Mouse (Mus musculus): ENCODE results near the gene Itfg1.
A peak's percentile ranks its signal among the peaks of the same experiment; 100 is the strongest.
"Not testable (repeated sequence)": the region's sequence is repeated elsewhere in the genome, so short reads cannot be mapped to it uniquely, and the experiment has no call there.

Itfg1 gene

DNA sequence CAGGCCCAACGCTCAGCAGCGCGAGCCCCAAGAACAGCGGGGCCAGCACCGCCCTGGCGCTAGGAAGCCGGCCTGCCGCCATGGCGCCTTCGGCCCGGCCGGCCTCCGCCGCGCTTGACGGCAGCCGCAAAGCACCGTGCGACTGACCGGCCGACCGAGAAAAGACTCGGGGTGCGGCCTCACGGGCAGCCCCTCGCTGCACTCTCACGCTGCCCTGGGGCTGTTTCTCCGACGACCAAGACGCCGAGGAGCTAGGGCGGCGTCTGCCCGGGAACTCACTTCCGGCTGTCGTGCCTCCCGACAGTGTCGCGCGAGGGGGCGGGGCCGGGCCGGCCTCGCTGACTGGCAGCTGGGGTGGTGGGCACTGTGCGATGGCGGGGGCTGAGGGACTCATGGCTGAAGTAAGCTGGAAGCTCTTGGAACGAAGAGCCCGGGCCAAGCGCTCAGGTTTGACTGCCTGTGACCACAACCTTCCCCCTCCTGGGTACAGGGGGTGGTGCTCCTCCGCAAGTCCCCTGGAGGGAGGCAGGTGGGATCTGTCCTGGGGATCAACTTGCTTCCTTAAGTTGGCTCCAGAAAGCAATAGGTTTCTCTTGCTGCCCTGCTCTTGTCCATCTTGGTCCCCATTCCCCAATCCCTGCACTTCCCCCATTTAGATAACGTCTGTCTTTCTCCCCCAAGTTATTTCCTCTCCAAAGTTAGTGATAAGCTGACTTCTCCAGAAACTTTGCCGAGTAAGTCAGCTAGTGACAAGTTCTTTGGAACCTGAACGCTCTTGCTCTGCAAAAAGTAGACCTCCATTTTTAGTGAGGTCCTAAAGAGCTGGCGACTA is at the start of gene Itfg1, which contains the start of gene Phkb:
Gene Itfg1 (minus strand): TSS at position 265 of the 832 bp plus-strand sequence.
Gene Phkb (plus strand): TSS at position 303 of the 832 bp plus-strand sequence.
- H3K4me1 ChIP-seq (replicated peaks; ENCODE audit: low read depth, low read length) = peaks cover 20% of the 10 kb centered on the region
- TF ChIP-seq POU5F1 (IDR thresholded peaks at IDR 0.05; ENCODE audit: borderline replicate concordance, low read length) = no peak
- TF ChIP-seq CTCF (conservative IDR thresholded peaks at IDR 0.05; ENCODE audit: low read length) = no peak
- no peak for TF ChIP-seq NANOG (IDR thresholded peaks at IDR 0.05; ENCODE audit: borderline replicate concordance, low read length)
- H3K9me3 ChIP-seq (ENCODE audit: low read length) = no peaks in the 10 kb centered on the region
- no peaks in the 10 kb centered on the region for H3K27me3 ChIP-seq (ENCODE audit: insufficient read depth, low read length)
- peak within 1 kb of the TSS; percentile 93 for H3K4me3 ChIP-seq (replicated peaks; ENCODE audit: low read length)
- H3K36me3 ChIP-seq (ENCODE audit: insufficient read depth, low read length) = peaks cover 15% of the 10 kb centered on the region

DNA sequence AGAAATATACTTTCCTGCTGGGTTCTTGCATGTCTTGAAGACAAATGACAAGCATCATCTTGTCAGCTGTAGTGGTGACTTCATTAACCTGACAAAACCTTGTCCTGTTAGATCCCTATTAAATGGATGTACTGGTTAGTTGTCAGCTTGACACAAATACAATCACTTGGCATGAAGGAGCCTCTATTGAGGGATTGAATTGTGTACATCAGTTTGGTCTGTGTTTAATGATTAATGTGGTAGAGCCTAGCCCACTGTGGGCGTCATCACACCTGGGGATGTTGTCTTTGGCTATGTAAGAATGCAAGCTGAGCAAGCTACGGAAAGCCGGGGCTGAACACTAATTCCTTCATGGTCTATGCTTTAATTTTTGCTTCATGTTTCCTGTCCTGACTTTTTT is 44.1 kb upstream of the Itfg1 start:
- Histone ChIP-seq H3K9me3 (ENCODE audit: low read length) (no peaks in the 10 kb centered on the region), H3K4me1 (replicated peaks; ENCODE audit: low read depth, low read length) (no peaks in the 10 kb centered on the region), H3K4me3 (replicated peaks; ENCODE audit: low read length) (no peak overlapping the region), H3K36me3 (ENCODE audit: insufficient read depth, low read length) (peaks cover 22% of the 10 kb centered on the region), H3K27me3 (ENCODE audit: insufficient read depth, low read length) (no peaks in the 10 kb centered on the region)
- TF ChIP-seq CTCF (conservative IDR thresholded peaks at IDR 0.05; ENCODE audit: low read length) (no peak), POU5F1 (IDR thresholded peaks at IDR 0.05; ENCODE audit: borderline replicate concordance, low read length) (no peak), NANOG (IDR thresholded peaks at IDR 0.05; ENCODE audit: borderline replicate concordance, low read length) (no peak)

DNA sequence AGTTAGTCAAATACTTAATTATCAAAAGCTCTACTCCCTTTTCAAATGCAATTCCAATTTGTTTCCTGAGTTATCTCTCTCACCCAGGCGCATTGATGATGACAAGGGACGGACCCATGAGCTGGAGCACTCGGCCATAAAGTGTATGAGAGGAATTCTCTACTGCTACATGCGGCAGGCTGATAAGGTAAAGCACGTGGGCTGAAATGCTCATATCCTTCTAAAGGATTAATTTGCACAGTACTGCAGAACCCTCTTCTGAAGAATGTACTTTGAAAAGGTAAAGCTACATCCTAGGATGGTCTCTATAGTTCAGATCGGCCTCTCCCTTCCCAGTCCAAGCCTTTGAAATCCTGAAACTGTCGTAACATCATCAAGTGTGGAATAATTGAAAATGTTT is 38.9 kb upstream of the Itfg1 start:
- Histone ChIP-seq H3K4me1 (replicated peaks; ENCODE audit: low read depth, low read length) (no peaks in the 10 kb centered on the region), H3K4me3 (replicated peaks; ENCODE audit: low read length) (no peak overlapping the region), H3K27me3 (ENCODE audit: insufficient read depth, low read length) (no peaks in the 10 kb centered on the region), H3K36me3 (ENCODE audit: insufficient read depth, low read length) (peaks cover 27% of the 10 kb centered on the region), H3K9me3 (ENCODE audit: low read length) (no peaks in the 10 kb centered on the region)
- no peak for TF ChIP-seq POU5F1 (IDR thresholded peaks at IDR 0.05; ENCODE audit: borderline replicate concordance, low read length)
- no peak for TF ChIP-seq NANOG (IDR thresholded peaks at IDR 0.05; ENCODE audit: borderline replicate concordance, low read length)
- no peak for TF ChIP-seq CTCF (conservative IDR thresholded peaks at IDR 0.05; ENCODE audit: low read length)

DNA sequence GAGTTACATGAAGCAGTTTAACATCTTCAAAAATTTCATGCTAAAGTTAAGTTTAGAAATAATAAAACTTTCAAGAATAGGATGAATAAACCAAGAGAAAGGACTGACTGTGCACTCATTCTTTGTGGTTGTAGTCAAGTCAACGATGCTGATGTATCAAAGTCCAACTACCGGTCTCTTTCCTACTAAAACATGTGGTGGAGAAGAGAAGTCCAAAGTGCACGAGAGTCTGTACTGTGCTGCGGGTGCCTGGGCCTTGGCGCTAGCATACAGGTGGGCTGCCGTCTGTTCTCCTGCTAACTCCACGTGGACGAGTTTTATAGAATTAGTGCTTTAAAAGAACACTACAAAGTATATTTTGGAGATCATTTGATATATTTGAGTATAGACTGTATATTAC is 37.3 kb upstream of the Itfg1 start:
- Histone ChIP-seq H3K36me3 (ENCODE audit: insufficient read depth, low read length) (peaks cover 27% of the 10 kb centered on the region), H3K4me1 (replicated peaks; ENCODE audit: low read depth, low read length) (peaks cover 6% of the 10 kb centered on the region), H3K9me3 (ENCODE audit: low read length) (no peaks in the 10 kb centered on the region), H3K27me3 (ENCODE audit: insufficient read depth, low read length) (no peaks in the 10 kb centered on the region), H3K4me3 (replicated peaks; ENCODE audit: low read length) (no peak overlapping the region)
- TF ChIP-seq CTCF (conservative IDR thresholded peaks at IDR 0.05; ENCODE audit: low read length) = no peak
- TF ChIP-seq NANOG (IDR thresholded peaks at IDR 0.05; ENCODE audit: borderline replicate concordance, low read length) = no peak
- no peak for TF ChIP-seq POU5F1 (IDR thresholded peaks at IDR 0.05; ENCODE audit: borderline replicate concordance, low read length)

DNA sequence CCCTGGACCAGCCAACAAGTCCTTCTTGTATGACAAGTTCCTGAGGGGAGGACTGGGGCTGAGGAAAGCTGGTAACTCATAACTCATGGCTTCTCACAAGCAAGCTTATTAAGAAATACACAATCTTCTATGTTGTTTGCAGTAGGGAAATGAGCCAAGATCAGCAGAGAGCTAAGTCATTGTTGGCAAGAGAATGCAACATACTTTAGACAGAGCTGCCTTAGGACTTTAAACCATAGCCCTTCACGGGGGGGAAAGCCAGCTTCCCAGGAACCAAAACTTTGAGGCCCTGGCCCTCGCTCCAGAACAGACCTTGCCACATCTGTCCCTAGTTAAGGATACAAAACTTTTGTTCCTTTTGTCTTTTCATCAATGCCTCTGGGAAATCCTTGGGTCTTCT is 30.9 kb upstream of the Itfg1 start:
- Histone ChIP-seq H3K9me3 (ENCODE audit: low read length) (no peaks in the 10 kb centered on the region), H3K4me1 (replicated peaks; ENCODE audit: low read depth, low read length) (peaks cover 9% of the 10 kb centered on the region), H3K4me3 (replicated peaks; ENCODE audit: low read length) (no peak overlapping the region), H3K27me3 (ENCODE audit: insufficient read depth, low read length) (no peaks in the 10 kb centered on the region), H3K36me3 (ENCODE audit: insufficient read depth, low read length) (no peaks in the 10 kb centered on the region)
- TF ChIP-seq NANOG (IDR thresholded peaks at IDR 0.05; ENCODE audit: borderline replicate concordance, low read length) = no peak

DNA sequence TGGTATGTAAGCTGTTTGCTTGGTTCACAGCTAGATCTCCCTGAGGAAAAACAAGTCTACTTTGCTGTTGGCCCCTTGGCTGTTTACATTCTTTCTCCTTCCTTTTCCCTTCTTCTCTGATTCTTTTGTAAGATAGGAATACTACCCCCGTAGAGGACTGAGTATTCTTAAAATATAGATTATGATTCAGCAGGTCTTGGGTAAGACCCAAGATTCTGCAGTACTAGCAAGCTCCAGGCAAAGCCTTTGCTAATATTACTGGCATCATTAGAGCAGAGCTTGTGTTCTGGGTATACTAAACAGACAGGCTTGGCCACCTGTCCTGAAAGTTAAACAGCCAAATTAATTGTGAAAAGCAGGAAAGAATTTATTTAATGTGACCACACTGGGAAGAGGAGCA is 21.7 kb upstream of the Itfg1 start:
- Histone ChIP-seq H3K27me3 (ENCODE audit: insufficient read depth, low read length) (no peaks in the 10 kb centered on the region), H3K4me1 (replicated peaks; ENCODE audit: low read depth, low read length) (peaks cover 4% of the 10 kb centered on the region), H3K36me3 (ENCODE audit: insufficient read depth, low read length) (0 out of 2 replicates have a peak, but pooled peaks cover 3% of the 10 kb centered on the region), H3K4me3 (replicated peaks; ENCODE audit: low read length) (no peak overlapping the region), H3K9me3 (ENCODE audit: low read length) (no peaks in the 10 kb centered on the region)
- TF ChIP-seq POU5F1 (IDR thresholded peaks at IDR 0.05; ENCODE audit: borderline replicate concordance, low read length) = no peak
- no peak for TF ChIP-seq NANOG (IDR thresholded peaks at IDR 0.05; ENCODE audit: borderline replicate concordance, low read length)
- no peak for TF ChIP-seq CTCF (conservative IDR thresholded peaks at IDR 0.05; ENCODE audit: low read length)

DNA sequence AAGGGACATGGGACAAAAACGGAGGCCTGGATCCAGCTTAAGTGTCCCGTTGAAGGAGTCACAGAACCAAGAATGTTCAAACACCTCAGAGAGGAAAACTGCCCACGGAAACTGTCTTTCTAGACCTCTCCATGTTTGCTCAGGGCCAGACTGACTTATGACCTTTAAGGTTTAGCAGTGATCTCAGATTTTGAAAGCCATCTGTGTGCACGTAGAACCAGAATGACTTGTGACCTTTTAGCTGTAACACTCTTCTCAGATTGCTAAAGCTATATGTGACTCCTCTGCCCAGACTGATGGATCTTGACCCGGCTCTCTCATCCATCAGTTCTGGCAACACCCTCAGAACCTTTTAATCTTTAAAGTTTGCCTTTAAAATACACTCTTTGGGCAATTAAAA is 19.9 kb upstream of the Itfg1 start:
- Histone ChIP-seq H3K9me3 (ENCODE audit: low read length) (no peaks in the 10 kb centered on the region), H3K27me3 (ENCODE audit: insufficient read depth, low read length) (no peaks in the 10 kb centered on the region), H3K4me3 (replicated peaks; ENCODE audit: low read length) (no peak overlapping the region), H3K4me1 (replicated peaks; ENCODE audit: low read depth, low read length) (peaks cover 12% of the 10 kb centered on the region), H3K36me3 (ENCODE audit: insufficient read depth, low read length) (0 out of 2 replicates have a peak, but pooled peaks cover 3% of the 10 kb centered on the region)
- TF ChIP-seq CTCF (conservative IDR thresholded peaks at IDR 0.05; ENCODE audit: low read length) = no peak

DNA sequence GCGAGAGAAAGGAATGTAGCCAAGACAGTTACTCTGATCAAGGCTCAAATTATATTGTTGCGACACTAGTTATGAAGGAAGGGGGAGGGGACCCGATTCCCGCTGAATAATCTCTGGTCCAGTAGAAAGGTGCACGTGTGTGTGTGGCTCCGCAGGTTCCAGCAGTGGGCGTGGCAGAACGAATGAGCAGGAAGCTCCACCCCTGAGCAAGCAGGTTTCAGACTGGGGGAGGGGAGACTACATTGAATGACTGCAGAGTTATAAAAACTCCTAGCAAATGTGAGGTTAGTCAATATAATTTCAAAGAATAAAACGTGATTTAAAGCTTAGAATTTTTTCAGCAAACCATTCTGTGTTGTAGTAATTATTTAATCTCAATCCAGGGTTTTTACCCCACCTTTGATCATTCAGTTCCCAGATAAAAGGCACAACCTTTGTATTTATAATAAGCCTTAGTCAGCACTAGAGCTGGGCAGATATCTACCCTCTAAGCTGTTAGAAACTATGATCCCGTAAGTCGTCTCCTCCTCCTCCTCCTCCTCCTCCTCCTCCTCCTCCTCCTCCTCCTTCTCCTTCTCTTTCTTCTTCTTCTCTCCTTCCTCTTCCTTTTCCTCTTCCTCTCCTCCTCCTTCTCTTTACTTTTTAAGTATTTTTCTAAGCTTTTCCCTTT is 16.6 kb upstream of the Itfg1 start:
- Histone ChIP-seq H3K4me1 (replicated peaks; ENCODE audit: low read depth, low read length) (peaks cover 38% of the 10 kb centered on the region), H3K36me3 (ENCODE audit: insufficient read depth, low read length) (peaks cover 13% of the 10 kb centered on the region; the same call in 1 of the 2 replicates)
- H3K9me3 ChIP-seq (ENCODE audit: low read length); H3K27me3 ChIP-seq (ENCODE audit: insufficient read depth, low read length); H3K4me3 ChIP-seq (replicated peaks; ENCODE audit: low read length): not testable (repeated sequence)
